Mouse (Mus musculus) hindbrain, embryonic 15.5 days (tissue): ENCODE results near the gene Rln1. TPM values are rescaled to one million over a fixed set of nuclear protein-coding genes. Genes with fewer than 3 reads are reported as not detected.

Experiments used
- ATAC-seq: fragments of 200-750 bp; cut with Nextera tagmentation; 2 replicates; pipeline ENCODE4 v1.8.0; 2017; ENCODE audit warnings: low read depth, moderate number of reproducible peaks, moderate TSS enrichment; ENCODE audit not compliant: low FRiP score
- H3K27ac ChIP-seq: fragments of 300-500 bp; sonication (generic); replicated peaks from 2 replicates; pipeline ENCODE4 v1.5.1; 2015; ENCODE audit warnings: mild to moderate bottlenecking, inconsistent platforms
- H3K27me3 ChIP-seq: fragments of 300-500 bp; sonication (generic); 2 replicates; pipeline ENCODE4 v1.6.1; 2015; ENCODE audit warnings: control low read depth, inconsistent platforms
- H3K36me3 ChIP-seq: fragments of 300-500 bp; sonication (generic); 2 replicates; pipeline ENCODE4 v1.6.1; 2015; ENCODE audit warnings: control low read depth, inconsistent platforms
- H3K4me1 ChIP-seq: fragments of 300-500 bp; sonication (generic); replicated peaks from 2 replicates; pipeline ENCODE4 v1.6.1; 2015; ENCODE audit warnings: control low read depth, inconsistent platforms
- H3K4me2 ChIP-seq: fragments of 300-500 bp; sonication (generic); 2 replicates; pipeline ENCODE4 v1.6.1; 2015; ENCODE audit warnings: moderate library complexity, mild to moderate bottlenecking, inconsistent platforms
- H3K4me3 ChIP-seq: fragments of 300-500 bp; sonication (generic); 2 replicates; pipeline ENCODE4 v1.5.1; 2015; ENCODE audit warnings: mild to moderate bottlenecking, inconsistent platforms
- H3K9ac ChIP-seq: fragments of 300-500 bp; sonication (generic); 2 replicates; pipeline ENCODE4 v1.6.1; 2015; ENCODE audit warnings: inconsistent platforms
- H3K9me3 ChIP-seq: fragments of 300-500 bp; sonication (generic); 2 replicates; pipeline ENCODE4 v1.6.1; 2016; ENCODE audit warnings: control low read depth, inconsistent platforms
- WGBS: fragments of 180-500 bp; shearing (Covaris S2); methylation state at CpG from one replicate; pipeline ENCODE4 v1.1.7; 2015; 5-methylcytosine and 5-hydroxymethylcytosine counted together
- polyA plus RNA-seq: library from polyadenylated mRNA; unstranded; fragments of >200 nt; fragmentation: Nextera tagmentation; extraction: Ambion mirVana; gene quantifications from 2 replicates; pipeline ENCODE4 v1.2.1, GENCODE M21; 2015

Rln1 gene
- polyA plus RNA-seq, 1 experiment from 2014 or later: 3.0 TPM

- no peak for ATAC-seq
- Histone ChIP-seq H3K9ac (no peak overlapping the region), H3K36me3 (no peaks in the 10 kb centered on the region), H3K9me3 (no peaks in the 10 kb centered on the region), H3K27me3 (no peaks in the 10 kb centered on the region), H3K4me1 (peaks cover 9% of the 10 kb centered on the region; the same call in 1 of the 2 replicates), H3K4me3 (no peak overlapping the region), H3K27ac (no peak overlapping the region), H3K4me2 (no peak overlapping the region)
- 94% methylated on average over 3 of the region's 3 CpGs for WGBS
Measured at GRCm38 (mm10) chr19:29368671-29369309, 34.3 kb upstream of the Rln1 start.

DNA sequence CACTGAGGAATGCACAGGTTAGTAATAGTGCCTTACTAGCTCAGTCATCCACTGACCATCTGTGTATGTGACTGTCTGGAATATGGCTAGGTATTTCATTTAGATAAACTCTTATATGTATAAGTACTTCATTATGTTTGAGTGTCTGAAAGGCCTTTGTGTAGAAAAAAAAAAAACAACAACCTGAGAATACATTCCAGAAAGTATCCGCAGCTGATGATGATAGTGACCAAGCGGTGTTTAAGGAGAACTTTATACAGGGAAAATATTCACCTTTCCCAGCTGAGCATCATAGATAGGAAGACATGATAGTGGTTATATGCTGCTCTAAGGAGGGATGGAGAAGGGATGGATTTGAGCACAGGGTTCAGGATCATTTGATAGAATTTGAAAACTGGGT is 33.6 kb upstream of the Rln1 start:
- Histone ChIP-seq H3K27ac (no peak overlapping the region), H3K27me3 (no peaks in the 10 kb centered on the region), H3K9ac (no peak overlapping the region), H3K4me2 (no peak overlapping the region), H3K4me1 (peaks cover 9% of the 10 kb centered on the region; the same call in 1 of the 2 replicates), H3K9me3 (no peaks in the 10 kb centered on the region), H3K36me3 (no peaks in the 10 kb centered on the region), H3K4me3 (no peak overlapping the region)
- no peak for ATAC-seq
- WGBS: 91% methylated on average over 2 of the region's 2 CpGs

GRCm38 (mm10) chr19:29366969-29367622 is 32.6 kb upstream of the Rln1 start, which contains the start of the genes Plgrkt and Cd274:
Gene Plgrkt (minus strand): TSS chr19:29367390.
Gene Cd274 (plus strand): TSS chr19:29367455.
- no peaks in the 10 kb centered on the region for H3K36me3 ChIP-seq
- no peak for ATAC-seq
- H3K9ac ChIP-seq: peak within 1 kb of the TSS; percentile 35
- peak within 1 kb of the TSS; percentile 72 for H3K4me2 ChIP-seq
- H3K27me3 ChIP-seq: no peaks in the 10 kb centered on the region
- H3K9me3 ChIP-seq: no peaks in the 10 kb centered on the region
- peaks cover 15% of the 10 kb centered on the region; the same call in 1 of the 2 replicates for H3K4me1 ChIP-seq
- H3K4me3 ChIP-seq: peak within 1 kb of the TSS; percentile 42
- H3K27ac ChIP-seq: no peak within 1 kb of the TSS
- 6% methylated on average over 26 of the region's 26 CpGs for WGBS

DNA sequence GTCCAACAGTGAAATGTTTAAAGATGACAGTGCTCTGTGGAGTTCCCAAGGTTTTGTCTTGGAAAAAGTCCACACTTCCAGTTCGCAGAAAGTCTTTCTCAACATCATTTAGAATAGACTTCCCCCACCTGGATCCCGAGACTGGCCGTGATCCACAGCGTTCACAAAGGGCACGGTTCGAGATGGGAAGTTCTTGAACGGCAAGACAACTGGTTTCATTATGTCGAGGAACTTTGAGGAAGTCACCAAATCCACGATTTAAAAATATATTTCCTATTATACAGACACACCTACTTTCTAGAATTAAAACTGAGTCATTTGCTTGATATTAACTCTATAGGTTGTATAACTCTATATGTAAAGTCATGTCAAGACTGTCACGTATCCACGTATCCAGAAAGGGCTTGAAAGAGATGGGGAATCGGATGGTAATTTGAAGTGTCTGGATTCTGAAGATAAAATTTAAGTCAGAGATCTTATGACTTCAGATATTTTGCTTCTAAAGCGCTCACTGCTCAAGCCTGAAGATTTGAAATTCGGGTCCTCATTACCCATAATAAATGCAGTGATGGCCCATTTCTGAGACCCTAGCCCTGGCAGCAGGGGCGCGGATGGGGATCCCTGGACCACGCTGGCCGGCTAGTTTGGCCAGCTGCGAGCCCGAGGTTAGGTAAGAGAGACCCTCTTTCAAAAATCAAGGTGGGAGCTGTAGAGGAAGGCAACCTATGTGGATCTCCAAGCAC is 31.9 kb upstream of the Rln1 start:
- 58% methylated on average over 20 of the region's 20 CpGs for WGBS
- ATAC-seq: no peak
- peak overlapping the region; percentile 42 for H3K4me3 ChIP-seq
- H3K36me3 ChIP-seq: no peaks in the 10 kb centered on the region
- 0 out of 2 replicates have a peak overlapping the region, but pooled peaks have one; percentile 16 for H3K9ac ChIP-seq
- no peaks in the 10 kb centered on the region for H3K9me3 ChIP-seq
- no peaks in the 10 kb centered on the region for H3K27me3 ChIP-seq
- peak overlapping the region; percentile 72 for H3K4me2 ChIP-seq
- H3K27ac ChIP-seq: no peak overlapping the region
- peaks cover 15% of the 10 kb centered on the region; the same call in 1 of the 2 replicates for H3K4me1 ChIP-seq

DNA sequence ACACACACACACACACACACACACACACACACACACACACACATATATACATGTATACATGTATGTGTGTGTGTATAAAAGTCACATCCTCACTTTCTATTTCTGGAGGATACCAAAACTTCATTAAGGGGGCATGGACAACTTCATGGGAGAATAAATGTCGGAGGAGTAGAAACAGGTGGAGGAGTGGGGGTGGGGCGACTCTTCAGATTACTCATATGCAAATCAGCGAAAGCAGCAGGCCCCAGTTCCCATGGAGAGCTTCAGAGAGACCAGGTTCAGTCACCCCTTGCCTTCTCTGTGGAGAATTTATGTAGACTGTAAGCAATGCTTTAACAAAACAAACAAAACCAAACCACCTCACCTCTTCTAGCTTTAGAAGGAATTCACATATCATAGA is 30.6 kb upstream of the Rln1 start:
- no peaks in the 10 kb centered on the region for H3K36me3 ChIP-seq
- ATAC-seq: no peak
- H3K4me2 ChIP-seq: no peak overlapping the region
- no peak overlapping the region for H3K9ac ChIP-seq
- no peaks in the 10 kb centered on the region for H3K27me3 ChIP-seq
- H3K4me1 ChIP-seq: peaks cover 24% of the 10 kb centered on the region
- WGBS: 20% methylated on average over 3 of the region's 3 CpGs
- no peaks in the 10 kb centered on the region for H3K9me3 ChIP-seq
- no peak overlapping the region for H3K4me3 ChIP-seq
- H3K27ac ChIP-seq: no peak overlapping the region

- Histone ChIP-seq H3K27me3 (no peaks in the 10 kb centered on the region), H3K4me3 (no peak overlapping the region), H3K36me3 (0 out of 2 replicates have a peak, but pooled peaks cover 1% of the 10 kb centered on the region), H3K4me1 (peaks cover 27% of the 10 kb centered on the region), H3K27ac (no peak overlapping the region), H3K4me2 (no peak overlapping the region), H3K9ac (no peak overlapping the region), H3K9me3 (no peaks in the 10 kb centered on the region)
- ATAC-seq: no peak
- 79% methylated on average over 5 of the region's 5 CpGs for WGBS
Measured at GRCm38 (mm10) chr19:29364076-29364475, 29.6 kb upstream of the Rln1 start.

- H3K36me3 ChIP-seq: peaks cover 6% of the 10 kb centered on the region
- no peak overlapping the region for H3K4me2 ChIP-seq
- ATAC-seq: no peak
- no peak overlapping the region for H3K27ac ChIP-seq
- no peaks in the 10 kb centered on the region for H3K27me3 ChIP-seq
- no peaks in the 10 kb centered on the region for H3K9me3 ChIP-seq
- no peak overlapping the region for H3K9ac ChIP-seq
- no peak overlapping the region for H3K4me3 ChIP-seq
- H3K4me1 ChIP-seq: peaks cover 27% of the 10 kb centered on the region
- WGBS: 92% methylated on average over 7 of the region's 7 CpGs
Measured at GRCm38 (mm10) chr19:29363557-29363956, 29.1 kb upstream of the Rln1 start.

GRCm38 (mm10) chr19:29362173-29362930 is 27.9 kb upstream of the Rln1 start:
- 47% methylated on average over 13 of the region's 13 CpGs for WGBS
- Histone ChIP-seq H3K27ac (peak overlapping the region; percentile 75), H3K36me3 (peaks cover 14% of the 10 kb centered on the region), H3K9ac (peak overlapping the region; percentile 41), H3K4me1 (peaks cover 24% of the 10 kb centered on the region), H3K4me2 (peak overlapping the region; percentile 61), H3K27me3 (no peaks in the 10 kb centered on the region), H3K4me3 (peak overlapping the region; percentile 66), H3K9me3 (no peaks in the 10 kb centered on the region)
- 0 out of 2 replicates have a peak, but pooled peaks have one; percentile 19 for ATAC-seq

DNA sequence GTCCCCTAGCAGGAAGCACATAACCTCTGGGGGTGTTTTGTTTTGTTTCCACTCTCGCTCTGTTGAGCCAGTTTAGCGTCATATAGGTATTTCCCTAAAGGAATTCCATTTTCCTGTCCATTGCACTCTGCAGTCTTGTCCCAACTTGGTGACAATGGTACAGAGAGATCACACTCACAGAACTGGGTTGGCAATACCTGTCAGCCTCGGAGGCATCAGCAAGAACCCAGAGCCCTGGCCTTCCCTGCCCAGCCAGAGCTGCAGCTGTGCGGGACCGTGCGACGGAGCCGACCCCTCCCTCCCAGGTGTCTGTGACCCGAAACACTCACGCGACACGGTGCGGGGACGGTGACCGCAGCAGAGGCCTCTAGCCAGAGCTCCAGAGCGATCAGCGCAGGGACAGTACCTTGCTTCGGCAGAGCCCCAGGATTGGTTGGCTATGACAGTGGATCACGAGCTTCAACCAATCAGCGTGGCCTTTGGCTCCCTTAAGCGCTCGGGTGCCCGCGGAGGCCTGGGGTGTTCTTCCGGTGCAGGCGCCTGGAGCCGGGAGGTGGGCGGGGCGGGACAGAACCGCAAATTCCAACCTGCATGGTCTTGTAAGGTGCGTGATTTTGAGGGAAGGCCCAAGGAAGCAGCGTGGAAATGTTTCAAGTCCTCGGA is 27.1 kb upstream of the Rln1 start:
- peaks cover 19% of the 10 kb centered on the region for H3K4me1 ChIP-seq
- ATAC-seq: peak; percentile 100
- H3K27me3 ChIP-seq: no peaks in the 10 kb centered on the region
- H3K9me3 ChIP-seq: no peaks in the 10 kb centered on the region
- H3K36me3 ChIP-seq: peaks cover 17% of the 10 kb centered on the region
- peak overlapping the region; percentile 61 for H3K4me2 ChIP-seq
- peak overlapping the region; percentile 67 for H3K9ac ChIP-seq
- WGBS: 2% methylated on average over 33 of the region's 33 CpGs
- peak overlapping the region; percentile 75 for H3K27ac ChIP-seq
- peak overlapping the region; percentile 66 for H3K4me3 ChIP-seq

GRCm38 (mm10) chr19:29360251-29360650 is 25.8 kb upstream of the Rln1 start:
- H3K36me3 ChIP-seq: peaks cover 19% of the 10 kb centered on the region
- no peak overlapping the region for H3K27ac ChIP-seq
- no peak overlapping the region for H3K4me2 ChIP-seq
- H3K9me3 ChIP-seq: no peaks in the 10 kb centered on the region
- WGBS: 84% methylated on average over 5 of the region's 5 CpGs
- H3K4me3 ChIP-seq: no peak overlapping the region
- H3K27me3 ChIP-seq: no peaks in the 10 kb centered on the region
- ATAC-seq: no peak
- no peak overlapping the region for H3K9ac ChIP-seq
- H3K4me1 ChIP-seq: peaks cover 21% of the 10 kb centered on the region

DNA sequence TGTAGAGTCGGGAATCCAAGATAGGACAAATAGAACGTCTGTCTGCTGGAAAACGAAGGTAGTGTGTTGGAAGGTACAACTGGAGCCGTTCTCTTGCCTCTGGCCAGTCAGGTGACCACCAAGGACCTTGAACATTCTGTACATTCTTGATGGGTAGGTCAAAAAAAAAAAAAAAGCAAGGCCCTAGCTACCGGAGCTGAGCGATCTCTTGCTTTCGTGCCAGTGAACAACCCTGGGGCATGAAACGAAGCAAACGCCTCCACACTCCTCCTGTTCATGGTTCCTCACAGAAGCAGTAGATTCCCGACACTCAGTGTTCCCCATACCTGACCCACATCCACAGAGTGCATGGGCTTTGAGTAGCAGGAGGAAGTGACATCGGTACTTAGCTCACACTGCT is 21.8 kb upstream of the Rln1 start:
- H3K4me2 ChIP-seq: no peak overlapping the region
- H3K9me3 ChIP-seq: no peaks in the 10 kb centered on the region
- no peak overlapping the region for H3K4me3 ChIP-seq
- H3K36me3 ChIP-seq: peaks cover 21% of the 10 kb centered on the region
- no peaks in the 10 kb centered on the region for H3K27me3 ChIP-seq
- WGBS: 85% methylated on average over 11 of the region's 11 CpGs
- H3K27ac ChIP-seq: no peak overlapping the region
- no peak overlapping the region for H3K9ac ChIP-seq
- H3K4me1 ChIP-seq: peaks cover 19% of the 10 kb centered on the region
- ATAC-seq: no peak
